Mouse (Mus musculus) retina, embryonic 14.5 days (tissue): ENCODE measurements around the gene H2-K1.
"Not testable (repeated sequence)": the region's sequence is repeated elsewhere in the genome, so short reads cannot be mapped to it uniquely, and the experiment has no call there.

ENCODE experiments used
- DNase-seq: peaks from one replicate; pipeline ENCODE4 v3.0.0-alpha.2; 2015; ENCODE audit warnings: low spot score

The H2-K1 gene

GRCm38 (mm10) chr17:33982136-33982535 is 18.0 kb downstream of the H2-K1 start:
- DNase-seq: peak; percentile 26

DNA sequence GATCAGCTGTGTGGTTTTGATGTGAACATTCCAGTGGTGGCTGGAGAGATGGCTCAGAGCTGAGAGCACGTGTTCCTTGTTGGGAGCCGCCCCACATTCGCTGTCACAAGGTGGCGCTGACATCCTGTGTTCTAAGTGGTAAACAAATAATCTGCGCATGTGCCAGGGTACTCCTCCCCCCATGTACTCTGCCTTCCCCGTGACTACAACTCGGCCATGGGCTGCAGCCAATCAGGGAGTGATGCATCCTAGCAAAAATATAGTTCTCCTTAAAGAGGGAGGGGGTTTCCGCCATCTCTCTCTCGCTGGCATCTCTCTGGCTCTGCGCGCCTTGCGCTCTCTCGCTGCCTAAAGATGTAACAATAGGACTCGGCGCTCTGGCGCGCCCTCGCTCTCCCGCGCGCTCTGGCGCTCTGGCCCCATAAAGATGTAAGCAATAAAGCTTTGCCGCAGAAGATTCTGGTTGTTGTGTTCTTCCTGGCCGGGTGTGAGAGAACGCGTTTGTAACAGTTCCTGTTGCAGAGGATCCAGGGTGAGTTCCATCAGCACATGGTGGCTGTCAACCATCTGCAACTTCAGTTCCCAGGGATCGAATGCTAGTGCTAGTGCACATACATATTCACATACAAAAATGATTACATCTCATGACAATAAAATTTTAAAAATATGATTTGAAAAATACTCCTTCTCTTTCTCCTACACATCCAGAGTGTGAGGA is 18.8 kb downstream of the H2-K1 start:
- DNase-seq: not testable (repeated sequence)

- no peak for DNase-seq
These were observed 19.7 kb downstream of the H2-K1 start for GRCm38 (mm10) chr17:33980181-33981035.

DNA sequence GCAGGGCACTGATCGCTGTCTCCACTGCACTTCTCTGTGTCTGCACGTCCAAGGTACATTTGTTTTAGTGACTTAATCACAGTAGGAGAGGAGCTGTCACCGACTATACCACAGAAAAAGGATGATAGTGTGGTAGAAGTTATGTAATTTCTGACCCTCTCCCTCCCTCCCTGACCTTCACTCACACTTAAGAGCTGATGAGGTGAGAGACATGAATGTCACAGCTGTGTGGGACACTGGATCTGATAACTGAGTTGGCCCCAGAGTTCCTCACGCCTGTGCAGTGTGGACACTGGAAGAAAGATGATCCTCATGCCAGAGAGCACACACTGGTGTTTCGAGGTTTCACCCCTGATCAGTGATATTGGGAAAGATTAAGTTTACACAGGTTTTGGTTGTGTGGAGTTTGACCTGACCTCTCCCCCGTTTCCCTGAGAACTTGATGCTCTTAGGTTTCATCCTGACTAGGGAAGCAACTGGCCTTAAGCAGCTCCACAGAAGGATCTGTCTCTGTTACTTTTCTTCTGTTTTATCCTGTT is 20.6 kb downstream of the H2-K1 start:
- DNase-seq: no peak

DNA sequence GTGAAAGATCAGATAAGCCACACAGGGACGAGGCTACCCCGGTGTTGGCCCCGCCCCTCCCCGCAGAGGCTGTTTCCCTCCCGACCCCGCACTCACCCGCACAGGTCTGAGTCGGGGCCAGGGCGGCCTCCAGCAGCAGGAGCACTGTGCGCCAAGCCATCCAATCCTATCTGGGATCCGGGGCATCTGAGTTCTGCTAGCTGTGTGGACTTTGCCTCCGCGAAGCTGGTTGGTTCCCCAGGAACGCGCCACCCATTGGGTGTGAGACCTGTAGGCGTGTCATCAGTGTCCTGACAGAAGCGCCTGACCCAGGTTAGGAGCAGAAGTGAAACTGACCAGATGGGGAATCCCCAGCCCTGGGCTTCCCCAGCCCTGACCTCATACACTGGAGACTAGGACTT is 21.5 kb downstream of the H2-K1 start:
- DNase-seq: peak; percentile 21

GRCm38 (mm10) chr17:33977861-33978557 is 22.1 kb downstream of the H2-K1 start:
- no peak for DNase-seq

GRCm38 (mm10) chr17:33973572-33973971 is 26.6 kb downstream of the H2-K1 start:
- no peak for DNase-seq

DNA sequence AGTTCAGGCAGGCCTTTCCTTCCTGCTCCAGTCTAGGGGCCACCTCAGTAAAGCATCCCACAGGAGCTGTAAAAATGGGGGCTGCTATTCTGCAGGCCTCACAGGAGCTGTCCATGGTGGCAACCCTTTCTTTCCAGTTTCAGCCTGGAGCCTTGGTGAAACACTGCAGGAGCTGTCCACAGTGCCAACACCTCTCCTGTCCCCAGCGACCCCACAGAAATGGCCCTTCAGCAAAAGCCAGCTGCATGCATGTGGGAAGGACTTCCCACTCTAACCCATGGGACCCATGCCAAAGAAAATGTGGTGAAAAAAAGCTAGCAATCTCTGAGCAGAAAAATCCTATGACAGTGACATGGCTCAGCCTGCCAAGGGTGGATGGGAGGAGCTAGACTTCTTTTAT is 27.5 kb downstream of the H2-K1 start:
- no peak for DNase-seq

- DNase-seq: no peak
These were observed 30.8 kb downstream of the H2-K1 start for GRCm38 (mm10) chr17:33969394-33969793.

DNA sequence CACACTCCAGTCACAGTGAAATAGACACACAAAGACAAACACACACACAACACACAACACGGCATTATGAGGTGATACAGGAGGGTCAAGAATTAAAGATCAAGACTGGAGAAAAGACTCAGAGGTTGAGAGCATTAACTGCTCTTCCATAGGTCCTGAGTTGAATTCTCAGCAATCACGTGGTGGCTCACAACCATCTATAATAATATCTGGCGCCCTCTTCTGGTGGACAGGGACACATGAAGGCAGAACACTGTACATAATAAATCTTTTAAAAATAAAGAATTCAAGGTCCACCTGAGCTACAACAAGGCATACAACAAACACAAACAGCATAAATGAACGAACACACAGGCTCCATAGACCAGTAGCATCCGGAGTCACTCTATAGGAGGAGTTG is 31.2 kb downstream of the H2-K1 start:
- DNase-seq: peak; percentile 62

DNA sequence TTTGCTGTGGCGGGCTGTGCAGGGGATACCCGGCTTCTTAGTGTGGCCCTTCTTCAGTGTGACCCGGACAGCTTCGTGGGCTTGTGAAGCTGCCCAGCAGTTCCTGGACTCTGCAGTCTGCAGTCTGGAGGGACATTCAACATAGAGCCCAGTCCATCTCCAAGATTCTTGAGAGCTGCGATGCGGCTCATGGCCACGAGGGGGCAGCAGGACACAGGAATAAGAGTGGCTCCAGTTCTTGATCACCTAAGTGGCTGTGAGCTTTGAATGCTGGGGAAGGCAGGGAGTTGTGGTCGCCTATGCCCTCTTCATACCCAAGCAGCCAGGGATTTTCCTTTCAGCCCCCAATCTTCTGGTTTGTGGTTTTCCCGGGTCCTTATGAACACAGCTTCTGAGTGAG is 31.7 kb downstream of the H2-K1 start:
- peak; percentile 89 for DNase-seq

- no peak for DNase-seq
These were observed 34.1 kb downstream of the H2-K1 start for GRCm38 (mm10) chr17:33965846-33966550.

GRCm38 (mm10) chr17:33965082-33965845 is 34.9 kb downstream of the H2-K1 start:
- no peak for DNase-seq

- no peak for DNase-seq
These were observed 37.3 kb downstream of the H2-K1 start for GRCm38 (mm10) chr17:33962876-33963275.

- no peak for DNase-seq
These were observed 40.2 kb downstream of the H2-K1 start for GRCm38 (mm10) chr17:33959948-33960347.

DNA sequence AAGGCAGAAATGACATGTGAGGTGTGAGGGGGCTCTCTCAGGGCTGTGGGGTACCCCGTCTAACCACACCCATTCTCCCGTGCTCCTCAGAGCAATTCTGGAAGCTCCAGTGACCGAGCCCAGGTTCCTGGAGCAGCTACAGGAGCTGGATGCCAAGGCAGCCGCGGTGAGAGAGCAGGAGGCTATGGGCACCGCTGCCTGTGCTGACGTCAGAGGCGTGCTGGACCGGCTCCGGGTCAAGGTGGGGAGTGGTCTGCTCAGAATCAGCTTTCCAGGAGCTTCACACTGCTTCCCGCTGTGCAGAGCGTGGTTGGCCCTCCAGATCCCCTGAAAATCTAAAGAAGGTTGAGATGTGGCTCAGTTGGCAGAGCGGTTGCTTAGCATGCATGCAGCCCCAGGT is 41.0 kb downstream of the H2-K1 start:
- no peak for DNase-seq

DNA sequence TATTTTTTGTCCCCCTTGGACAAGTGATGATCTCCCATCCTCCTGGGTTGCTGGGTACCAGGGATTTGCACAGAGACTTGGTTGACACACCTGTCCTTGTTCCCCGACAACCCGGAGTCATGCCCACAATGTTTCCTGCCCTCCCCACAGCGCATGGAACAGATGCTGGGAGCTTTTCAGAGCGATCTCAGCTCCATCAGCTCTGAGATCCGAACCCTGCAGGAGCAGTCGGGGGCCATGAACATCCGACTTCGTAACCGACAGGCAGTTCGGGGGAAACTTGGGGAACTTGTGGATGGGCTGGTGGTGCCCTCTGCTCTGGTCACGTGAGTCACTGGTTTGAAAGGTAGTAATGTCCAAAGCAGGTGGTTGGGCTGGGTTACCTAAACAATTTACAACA is 41.7 kb downstream of the H2-K1 start:
- no peak for DNase-seq

DNA sequence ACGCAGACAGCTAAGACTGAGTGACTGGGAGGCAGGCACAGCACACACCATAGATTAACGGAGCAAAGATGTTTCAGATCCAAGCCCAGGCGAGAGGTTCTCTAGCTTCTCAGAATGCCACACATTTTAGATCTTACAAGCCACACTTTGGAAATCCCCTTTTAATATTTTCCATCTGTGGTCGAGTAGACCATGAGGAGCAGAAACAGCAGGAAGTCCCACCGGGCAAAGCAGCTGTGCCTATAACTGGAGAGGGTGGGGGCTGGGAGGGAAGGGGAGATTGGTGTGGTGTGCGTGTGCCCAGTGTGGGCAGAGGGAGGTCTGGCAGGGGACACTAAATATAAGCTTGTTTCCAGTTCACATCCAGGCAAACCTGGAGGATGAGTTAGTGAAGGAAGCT is 42.7 kb downstream of the H2-K1 start:
- no peak for DNase-seq

DNA sequence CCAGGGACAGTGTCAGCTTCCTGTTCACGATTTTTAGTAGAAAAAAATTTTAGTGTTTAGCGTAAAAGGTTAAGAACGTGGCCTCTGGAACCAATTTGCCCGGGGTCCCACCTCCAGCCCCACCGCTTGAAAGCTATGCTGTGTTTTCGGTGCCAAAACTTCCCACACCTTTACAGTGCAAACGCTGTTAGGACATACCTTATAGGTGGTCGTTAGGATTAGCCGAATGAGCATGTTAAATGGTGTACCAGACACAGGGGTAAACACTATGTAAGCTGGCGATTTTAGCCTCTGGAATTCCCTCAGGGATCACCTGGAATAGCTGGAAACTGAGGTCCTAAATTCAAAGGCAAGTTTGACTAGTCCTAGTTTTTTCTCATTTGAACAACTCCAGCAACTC is 43.8 kb downstream of the H2-K1 start:
- no peak for DNase-seq

DNA sequence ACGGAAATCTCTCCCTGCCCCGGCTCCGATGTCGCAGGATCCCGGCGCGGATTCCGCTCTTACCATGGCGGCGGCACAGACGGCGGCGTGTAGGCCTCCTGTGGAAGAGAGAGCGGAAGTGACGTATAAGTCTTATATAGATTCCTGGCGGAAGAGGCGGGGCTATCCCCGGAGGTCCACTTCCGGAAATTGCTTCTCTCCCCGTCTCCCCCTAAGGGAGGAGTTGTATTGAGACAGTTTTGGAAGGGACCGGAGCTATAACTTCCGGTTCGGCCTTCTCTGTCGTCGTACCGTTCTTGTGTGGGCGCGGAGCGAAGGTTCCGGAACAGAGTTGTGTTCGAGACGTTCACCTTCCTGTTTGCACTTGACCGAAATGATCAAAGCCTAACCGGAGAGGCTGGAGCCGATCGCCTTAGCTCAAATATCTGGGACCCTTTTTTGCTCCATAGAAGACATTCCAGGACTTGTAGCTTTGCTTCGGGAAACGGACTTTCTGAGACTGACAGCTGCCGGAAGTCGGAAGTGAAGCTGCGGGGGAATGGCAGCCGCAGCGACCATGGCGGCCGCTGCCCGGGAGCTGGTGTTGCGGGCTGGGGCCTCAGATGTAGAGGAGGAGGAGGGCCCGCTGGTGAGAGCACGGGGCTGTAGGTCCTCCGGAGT is 44.5 kb downstream of the H2-K1 start, which contains the start of the genes Vps52 and Rps18:
Gene Vps52, plus strand, starts transcription at position 258 of the 660 bp plus-strand sequence.
Gene Rps18, minus strand, starts transcription at position 447 of the 660 bp plus-strand sequence.
- peak; percentile 99 for DNase-seq
